Mouse (Mus musculus) layer of hippocampus, postnatal 10 days (tissue): ENCODE measurements at regions not wholly inside any gene's neighbourhood (a gene's known extent, or its start where the extent isn't known, plus 50 kb on each side); places are given as distances from the start of the nearest gene placed in this dataset.
A peak's percentile ranks its signal among the peaks of the same experiment; 100 is the strongest.

Experiments
- DNase-seq, 2 experiments: peaks; one replicate each; pipeline ENCODE4 v3.0.0; 2021; ENCODE audit warnings: low spot score in 2 of 2

DNA sequence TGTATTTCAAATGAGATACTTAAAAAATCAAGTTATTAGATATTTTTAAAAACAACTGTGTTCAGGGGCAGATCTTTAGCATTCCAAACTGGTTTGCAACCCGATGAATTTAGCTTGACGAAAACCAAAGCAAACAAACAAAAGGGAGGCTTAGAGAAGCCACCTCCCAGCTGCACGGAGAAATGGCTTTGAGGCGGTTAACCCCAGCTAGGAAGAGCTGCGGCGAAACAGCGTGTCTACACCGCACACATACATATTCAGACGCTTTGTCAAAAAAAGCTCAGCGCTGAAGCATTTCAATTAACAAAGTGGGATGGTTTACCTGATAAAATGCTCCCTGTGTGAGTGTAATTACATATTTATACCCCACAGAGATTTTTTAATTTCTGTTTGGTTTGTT lies 123.0 kb upstream of the Ap5m1 start:
- no peak for DNase-seq

- DNase-seq = peak; percentile 63 to 72
Measured at GRCm38 (mm10) chr14:48930886-48931285, 135.0 kb upstream of the Ap5m1 start.

DNA sequence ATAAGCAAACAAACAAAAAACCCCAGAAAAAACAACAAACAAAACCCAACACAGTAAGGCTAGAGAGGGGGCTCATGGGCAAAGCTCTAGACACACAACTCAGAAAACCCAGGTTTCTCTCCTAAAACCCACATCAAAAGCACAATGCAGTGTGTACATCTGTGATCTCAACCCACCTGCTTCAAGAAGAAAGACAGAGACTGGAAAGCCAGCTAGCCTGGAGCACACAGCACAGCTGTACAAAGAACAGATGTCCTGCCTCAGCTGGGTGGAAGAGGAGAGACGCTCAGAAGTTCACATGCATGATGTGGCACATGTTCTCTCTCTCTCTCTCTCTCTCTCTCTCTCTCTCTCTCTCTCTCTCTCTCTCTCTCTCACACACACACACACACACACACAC lies 140.0 kb upstream of the Ap5m1 start:
- DNase-seq = no peak

GRCm38 (mm10) chr14:48909420-48909819 lies 156.5 kb upstream of the Ap5m1 start:
- no peak for DNase-seq

DNA sequence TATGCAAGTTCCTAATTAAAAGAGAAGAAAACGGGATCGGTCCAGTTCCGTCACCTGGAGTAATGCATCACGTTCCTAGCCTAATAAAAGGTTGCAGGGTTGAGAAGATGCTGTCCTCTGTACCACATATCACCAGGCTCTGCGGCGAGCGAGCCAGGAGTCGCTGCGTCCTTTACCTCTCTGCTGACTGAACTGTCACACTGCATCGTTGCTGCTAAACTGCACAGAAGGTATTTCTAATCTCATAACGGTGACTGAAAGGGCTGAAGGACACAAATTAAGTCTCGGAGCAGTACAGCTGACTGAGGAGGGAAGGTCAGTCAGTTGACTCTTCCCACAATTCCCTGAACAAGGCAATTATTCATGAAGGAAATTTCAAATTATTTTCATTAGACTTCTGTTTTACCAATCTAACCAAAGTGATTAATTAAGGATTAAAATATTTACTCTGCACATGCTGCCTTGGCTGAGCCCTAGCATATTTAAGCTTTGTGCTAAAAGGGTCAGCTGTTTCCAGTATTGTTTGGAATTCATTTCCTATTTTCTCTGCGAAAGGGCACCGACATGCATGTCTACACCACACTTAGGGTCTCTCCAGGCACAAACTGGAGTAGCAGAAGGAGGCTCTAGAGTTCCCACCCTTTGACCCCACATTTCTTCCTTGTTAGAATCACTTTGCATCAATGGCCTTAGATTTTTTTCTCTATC lies 157.8 kb upstream of the Ap5m1 start:
- DNase-seq = no peak

DNA sequence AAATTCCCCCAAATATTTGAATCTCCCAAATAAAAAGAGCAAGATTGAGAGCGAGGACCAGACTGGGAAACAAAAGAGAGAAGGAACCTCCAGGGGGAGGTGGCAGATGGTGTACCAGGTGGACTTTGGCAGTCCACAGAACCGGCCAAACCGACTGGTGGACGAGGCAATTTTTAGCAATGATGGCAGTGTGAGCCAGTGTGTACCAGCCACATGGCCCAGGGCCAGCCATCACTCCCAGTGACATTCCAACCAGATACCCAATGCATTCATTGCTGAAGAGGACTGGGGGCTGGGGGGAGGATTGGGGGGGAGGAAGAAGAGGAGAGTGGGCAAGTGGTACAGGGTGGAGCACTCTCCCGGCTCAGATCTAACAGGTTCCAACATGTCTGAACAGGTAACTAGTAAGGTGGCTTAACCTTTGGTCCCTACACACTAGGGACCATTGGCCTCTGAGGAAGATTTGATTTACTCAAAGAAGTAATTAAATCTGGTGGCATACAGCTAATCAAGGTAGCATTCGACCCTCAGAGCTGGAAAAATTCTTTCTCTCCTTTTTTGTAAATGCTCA lies 158.4 kb upstream of the Ap5m1 start:
- peak; percentile 17 to 26 for DNase-seq

GRCm38 (mm10) chr14:48906956-48907355 lies 158.9 kb upstream of the Ap5m1 start:
- DNase-seq = no peak

GRCm38 (mm10) chr14:48904576-48904975 lies 161.3 kb upstream of the Ap5m1 start:
- DNase-seq = no peak

GRCm38 (mm10) chr14:48903526-48903925 lies 162.4 kb upstream of the Ap5m1 start:
- peak in 1 of 2 experiments; percentile 28 for DNase-seq

DNA sequence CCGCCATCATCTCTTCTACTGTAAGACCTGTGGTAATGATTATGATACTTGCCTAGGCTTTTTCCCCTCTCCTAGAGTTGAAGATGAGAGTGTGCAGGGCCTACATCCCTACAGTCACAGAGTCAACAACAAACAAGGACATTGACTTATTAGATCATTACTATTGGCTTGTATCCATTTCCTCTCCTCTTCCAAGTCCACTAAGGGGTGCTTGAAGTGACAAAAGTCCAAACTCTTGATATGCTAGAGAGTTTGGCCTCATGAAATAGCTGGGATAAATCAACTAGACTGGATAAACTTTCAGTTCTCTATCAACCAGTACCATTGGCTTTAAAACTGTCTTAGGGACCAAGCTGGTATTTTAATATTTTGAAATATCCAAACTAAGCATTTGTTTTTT lies 165.7 kb upstream of the Ap5m1 start:
- no peak for DNase-seq

- DNase-seq = no peak
Measured at GRCm38 (mm10) chr14:48897140-48897539, 168.8 kb upstream of the Ap5m1 start.

DNA sequence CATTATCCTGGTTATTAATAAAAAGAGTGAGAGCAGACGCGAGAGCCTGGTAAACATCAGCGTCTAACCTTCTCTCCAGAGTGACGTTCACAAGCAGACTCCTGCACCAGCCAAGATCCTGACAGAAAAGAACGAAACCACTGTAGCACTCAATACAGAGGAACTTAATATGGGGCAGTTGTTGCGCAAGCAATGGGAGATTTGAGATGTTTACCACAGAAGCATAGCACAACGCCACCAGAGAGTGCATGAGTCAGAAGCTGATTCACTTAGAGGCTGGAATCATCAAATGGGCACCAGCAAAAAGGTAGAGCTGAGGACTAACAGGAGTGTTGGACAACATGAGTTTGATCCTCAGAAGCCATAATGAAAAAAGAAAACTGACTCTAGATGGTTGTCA lies 169.7 kb upstream of the Ap5m1 start:
- DNase-seq = no peak

DNA sequence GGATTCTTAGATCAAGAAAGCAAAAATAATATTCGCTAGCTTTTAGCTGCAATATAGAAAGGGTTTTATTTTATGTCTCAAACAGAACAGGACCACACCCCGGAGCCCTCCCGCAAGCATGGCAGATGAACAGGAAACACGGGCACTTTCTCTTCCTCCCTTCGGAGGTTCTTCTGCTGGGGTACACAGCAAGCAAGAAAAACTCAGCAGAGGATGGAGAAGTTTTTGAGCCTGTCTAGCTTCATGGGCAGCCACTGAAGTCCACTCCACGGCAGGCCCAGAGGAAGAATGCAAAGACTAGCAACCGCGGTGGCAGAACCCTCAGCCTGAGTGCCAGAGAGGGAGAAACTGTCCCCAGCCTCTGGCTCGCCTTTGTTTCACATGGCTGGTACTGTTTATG lies 174.7 kb upstream of the Ap5m1 start:
- no peak for DNase-seq

DNA sequence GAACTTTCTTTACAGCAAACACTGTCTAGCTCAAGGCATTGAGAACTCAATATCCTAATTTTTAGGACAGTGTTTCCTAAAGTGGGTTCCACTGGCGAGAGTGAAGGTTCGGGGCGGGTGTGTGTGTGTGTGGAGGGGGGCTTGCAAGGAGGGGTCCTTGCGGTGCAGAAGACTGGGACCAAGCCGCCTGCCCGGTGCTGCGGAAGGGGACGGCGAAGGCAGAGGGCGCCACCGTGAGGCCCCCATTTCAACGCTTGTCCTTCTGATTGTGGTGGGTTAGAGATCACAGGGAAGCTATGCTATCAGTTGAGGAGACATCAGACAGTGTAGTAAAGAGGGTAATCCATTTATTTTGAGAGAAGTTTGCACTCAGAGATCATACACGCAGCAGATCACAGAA lies 176.9 kb upstream of the Ap5m1 start:
- peak; percentile 13 to 44 for DNase-seq

DNA sequence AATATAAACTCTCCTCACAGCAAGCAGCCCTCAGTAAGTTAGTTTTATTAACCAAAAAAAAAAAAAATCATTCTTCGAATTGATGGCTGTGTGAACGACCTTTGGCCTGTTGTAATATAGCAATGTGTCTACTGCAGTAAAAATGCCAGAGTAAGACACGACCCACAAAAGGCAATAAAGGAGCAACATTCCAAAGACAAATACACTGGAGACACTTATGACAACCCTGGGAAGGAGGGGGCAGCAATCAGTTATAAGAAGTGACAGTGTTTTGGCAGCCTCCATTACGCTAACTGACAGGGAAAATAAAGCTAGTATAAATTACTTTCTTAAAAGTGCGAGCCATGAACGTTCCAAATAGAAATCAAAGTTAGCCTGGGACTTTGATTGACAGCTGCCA lies 185.9 kb upstream of the Ap5m1 start:
- DNase-seq = no peak

DNA sequence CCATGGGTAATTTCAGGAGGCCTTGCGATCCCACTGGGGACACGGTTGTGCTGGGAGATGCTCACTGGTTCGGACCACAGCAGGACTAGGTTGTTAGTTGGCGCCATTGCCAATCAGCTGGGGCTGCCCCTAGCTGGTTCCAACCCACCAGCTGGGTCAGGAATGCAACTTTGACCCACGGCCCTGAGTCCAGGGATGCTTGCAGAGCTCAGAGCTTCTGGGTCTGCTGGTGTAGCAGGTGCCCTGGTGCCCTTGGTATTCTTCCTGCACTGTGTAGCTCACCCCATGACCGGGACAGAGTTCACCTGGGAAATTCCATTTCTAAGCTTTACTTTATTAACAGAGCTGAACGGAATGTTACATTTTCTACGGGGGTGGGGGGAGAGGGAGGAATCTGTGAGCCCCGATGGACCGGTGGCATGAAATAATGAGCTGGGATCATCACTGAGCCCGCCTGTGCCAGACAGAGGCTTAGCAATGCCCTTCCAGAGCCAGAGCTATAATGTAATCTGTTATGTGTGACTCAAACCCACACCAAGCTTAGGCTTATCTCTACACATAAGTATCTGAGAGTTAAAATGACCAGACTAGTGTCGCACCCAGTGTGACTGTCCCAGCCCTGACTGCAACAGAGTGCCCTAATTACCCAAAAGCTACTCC lies 187.8 kb upstream of the Ap5m1 start:
- no peak for DNase-seq

- DNase-seq = no peak
Measured at GRCm38 (mm10) chr14:48871313-48871712, 194.6 kb upstream of the Ap5m1 start.

DNA sequence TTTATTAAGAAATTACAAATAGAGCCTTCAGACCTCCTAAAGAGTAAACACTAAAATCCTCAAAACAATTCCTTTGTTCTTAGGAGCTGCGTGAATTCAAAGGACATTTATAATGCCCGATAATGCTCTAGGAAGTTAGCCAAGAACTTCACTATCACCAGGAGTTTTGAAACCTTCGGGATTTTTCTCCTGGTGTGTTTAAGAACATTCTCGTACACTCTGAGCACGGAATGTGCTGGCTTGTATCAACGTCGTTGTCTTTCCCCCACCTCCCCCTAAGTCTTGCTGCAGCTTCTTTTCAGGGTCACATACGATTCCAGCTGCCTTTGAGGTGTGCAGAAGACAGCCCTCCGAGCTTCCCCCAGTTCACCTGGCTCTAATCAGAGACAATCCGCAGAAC lies 195.9 kb upstream of the Ap5m1 start:
- no peak for DNase-seq

DNA sequence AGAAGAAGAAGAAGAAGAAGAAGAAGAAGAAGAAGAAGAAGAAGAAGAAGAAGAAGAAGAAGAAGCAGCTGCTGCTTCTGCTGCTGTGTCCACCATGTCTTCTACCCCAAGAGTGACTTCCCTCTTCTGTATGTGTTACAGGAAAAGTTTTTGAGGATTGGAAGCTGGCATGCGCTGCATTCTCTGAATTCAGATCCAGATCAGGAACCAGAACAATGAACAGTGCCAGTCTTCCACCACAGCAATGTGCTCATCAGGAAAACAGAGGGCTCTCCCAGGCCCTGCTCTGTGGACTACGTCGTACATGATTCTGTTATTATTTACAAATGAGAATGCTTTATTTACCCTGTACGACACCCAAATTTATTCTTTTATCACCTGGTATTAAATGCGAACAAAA lies 181.8 kb upstream of the Otx2 start:
- no peak for DNase-seq

DNA sequence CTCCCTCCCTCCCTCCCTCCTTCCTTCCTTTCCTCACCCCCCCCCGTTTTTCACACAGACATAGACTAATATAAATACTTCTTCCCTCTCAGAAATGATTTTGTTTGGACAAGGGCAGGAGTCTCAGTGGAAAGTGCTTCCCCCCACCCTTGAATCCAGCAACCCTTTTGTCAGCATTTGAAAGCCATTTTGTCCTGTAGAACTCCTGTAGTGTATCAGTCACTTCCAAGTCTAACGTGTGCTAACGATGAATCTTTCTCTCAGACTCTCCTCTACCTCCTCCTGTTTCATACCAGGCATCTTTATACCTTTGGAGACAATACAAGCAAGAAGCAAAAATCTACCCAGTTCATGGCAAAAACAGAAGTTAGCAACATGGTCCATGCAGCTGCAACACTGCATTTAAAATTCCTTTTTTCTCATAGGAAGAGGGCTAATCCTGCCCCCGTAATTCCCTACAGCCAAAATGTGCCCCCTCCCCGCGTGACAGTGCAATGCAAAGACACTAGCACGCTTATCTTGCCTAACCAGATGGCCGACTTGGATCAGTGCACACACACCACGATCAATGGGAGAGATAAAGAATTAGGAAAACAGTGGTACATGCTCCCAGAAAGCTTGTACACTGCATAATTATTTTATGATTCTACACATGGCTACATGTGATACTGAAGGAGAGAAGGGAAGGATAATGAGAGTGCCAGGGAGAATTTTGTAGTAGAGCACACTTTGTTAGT lies 180.7 kb upstream of the Otx2 start:
- no peak for DNase-seq

- DNase-seq = no peak
Measured at GRCm38 (mm10) chr14:48853479-48854187, 180.0 kb upstream of the Otx2 start.
